Mouse (Mus musculus) erythroid progenitor cell, adult 5-6 weeks (primary cell): ENCODE results near the gene Dars. TPM values are rescaled to one million over a fixed set of nuclear protein-coding genes. Genes with fewer than 3 reads are reported as not detected.

Experiments
- ATAC-seq: replicated peaks from 2 replicates; pipeline ENCODE4 v1.8.0; 2016; ENCODE audit warnings: moderate number of reproducible peaks, mild to moderate bottlenecking, moderate TSS enrichment, inconsistent platforms; ENCODE audit not compliant: poor library complexity, low FRiP score, severe bottlenecking
- total RNA-seq, 2 experiments: library from RNA; stranded (forward) in 1 of 2; stranded (reverse) in 1 of 2; fragments of 150-400 nt in 1 of 2; fragments of 186-747, 209-891 nt in 1 of 2; gene quantifications; 2 replicates each; pipeline versions ENCODE4 v1.2.3 to v1.2.4; 2015 to 2017; ENCODE audit warnings: low replicate concordance in 2 of 2

The Dars gene
- total RNA-seq, 2 experiments from 2014 or later, result 42.2 to 66.7 TPM

DNA sequence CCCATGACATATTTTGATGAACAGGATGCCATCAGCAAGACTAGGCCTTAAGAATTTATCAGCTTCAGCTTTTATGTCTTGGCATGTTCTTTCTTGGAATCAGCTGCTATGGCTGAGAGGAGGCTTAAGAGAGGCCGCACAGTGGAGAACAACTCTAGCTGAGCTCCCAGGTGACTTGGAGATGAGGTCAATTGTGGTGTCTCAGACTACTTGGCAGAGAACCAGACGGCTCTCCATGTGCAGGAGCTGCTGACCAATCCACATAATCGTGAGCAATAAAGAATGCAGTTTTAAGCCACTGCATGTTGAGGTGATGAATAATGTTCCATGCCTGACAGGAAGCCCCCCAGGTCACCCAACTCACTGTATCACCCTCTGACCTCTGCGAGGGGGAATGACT is 18.4 kb upstream of the Dars start:
- ATAC-seq, result no peak

DNA sequence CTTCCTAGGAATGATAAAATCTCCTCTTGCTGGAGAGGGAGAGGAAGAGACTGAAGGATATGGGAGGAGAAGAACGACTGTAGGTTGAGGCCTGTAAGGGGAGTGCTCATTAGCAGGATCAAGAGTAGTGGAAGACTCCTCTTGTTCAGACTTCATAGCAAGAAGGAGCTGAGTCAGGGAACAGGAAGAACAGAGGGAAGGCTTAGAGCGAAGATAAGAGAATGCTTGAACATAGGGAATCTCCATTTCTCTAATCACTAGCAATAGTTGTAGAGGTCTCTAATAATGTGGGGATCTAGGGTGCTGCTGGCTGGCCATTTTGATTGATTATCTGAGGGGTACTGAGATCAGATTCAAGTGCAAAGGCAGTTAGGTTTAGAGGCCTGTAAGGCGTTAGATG is 7.8 kb upstream of the Dars start:
- ATAC-seq, result no peak

DNA sequence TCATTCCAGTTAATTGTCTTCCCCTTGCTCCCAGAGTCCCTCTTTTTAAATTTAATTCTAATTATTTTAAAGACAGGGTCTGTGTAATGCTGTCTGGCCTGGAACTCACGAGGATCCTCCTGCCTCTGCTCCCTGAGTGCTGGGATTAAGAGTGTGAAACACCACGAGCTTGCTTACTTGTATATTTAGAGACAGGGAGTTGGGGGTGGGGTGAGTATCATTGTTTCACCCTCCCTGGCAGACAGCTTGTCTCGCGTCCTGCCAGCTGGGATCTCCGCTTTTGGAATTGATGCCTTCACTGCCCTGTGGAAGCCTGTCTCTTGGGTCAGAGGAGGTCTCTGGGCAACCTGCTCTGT is 343 bp upstream of the Dars start:
- ATAC-seq, result peak; percentile 52

DNA sequence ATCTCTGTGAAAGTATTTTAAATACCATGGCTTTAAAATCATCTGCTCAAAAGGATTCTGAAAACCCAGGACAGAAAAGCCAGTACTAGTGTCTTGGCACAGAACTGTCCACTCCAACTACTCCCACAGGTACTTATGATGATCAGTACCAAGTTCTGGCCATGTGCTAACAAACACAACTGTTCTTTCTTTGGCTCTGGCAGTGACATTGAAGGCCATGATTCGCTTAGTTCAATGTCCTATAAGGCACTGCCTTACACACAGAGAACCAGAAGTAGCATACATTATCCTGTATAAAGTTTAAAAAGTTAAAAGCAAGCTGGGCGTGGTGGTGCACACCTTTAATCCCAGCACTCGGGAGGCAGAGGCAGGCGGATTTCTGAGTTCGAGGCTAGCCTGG is 6.0 kb downstream of the Dars start:
- ATAC-seq, result no peak

DNA sequence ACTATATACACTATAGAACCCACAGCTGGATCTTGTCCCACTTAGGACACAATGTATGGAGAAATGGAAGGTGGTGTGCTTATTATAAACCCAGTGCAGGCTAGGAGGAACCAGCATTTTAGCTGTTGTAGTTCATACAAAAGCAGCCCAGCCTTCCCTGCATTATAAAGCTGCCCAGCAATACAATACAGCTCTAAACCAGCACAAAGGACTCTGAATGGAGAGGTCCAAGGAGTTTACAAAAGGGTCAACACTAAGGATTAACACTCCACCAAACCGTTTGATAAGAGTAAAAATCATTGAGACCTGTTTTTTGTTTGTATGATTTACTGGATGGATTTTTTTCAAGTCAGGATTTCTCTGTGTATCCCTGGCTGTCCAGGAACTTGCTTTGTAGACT is 10.3 kb downstream of the Dars start:
- ATAC-seq, result no peak

DNA sequence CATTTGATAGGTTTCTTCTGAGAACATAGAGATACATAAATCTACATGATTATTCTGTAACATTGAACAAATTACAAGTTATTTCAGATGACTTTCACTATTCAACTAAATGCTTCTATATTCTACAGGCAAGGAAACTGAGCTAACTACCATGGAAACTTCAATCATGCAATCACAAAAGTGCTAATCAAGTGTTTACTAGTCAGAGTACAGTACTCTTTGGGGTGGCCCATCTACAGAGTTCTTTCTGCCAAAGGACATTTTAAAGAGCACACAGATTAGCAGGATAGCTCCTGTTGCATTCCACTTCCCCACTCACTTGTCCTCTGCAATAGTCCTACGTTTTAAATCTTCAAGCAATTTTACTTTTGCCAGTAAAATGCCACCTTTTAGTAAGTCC is 11.5 kb downstream of the Dars start:
- no peak for ATAC-seq

DNA sequence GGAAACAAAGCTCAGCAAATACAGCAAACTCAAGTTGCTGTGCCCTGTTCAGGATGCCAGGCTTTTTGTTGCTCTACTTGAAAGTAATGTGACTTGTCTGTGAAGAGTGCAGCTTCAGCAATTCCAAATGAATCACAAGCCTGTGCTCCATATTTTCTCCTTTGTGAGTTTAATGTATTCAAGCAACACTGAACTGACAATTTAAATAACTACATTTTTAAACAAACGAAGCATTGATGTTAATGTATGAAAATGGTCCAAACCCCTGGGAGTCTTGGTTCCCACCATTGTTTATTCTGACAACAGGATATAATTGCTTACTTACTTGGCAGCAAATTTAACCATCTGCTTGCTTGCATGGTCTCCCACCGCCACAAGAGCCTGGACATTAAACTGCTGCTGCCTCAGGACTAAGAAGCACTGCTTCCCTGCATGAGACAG is 12.1 kb downstream of the Dars start:
- ATAC-seq, result no peak

DNA sequence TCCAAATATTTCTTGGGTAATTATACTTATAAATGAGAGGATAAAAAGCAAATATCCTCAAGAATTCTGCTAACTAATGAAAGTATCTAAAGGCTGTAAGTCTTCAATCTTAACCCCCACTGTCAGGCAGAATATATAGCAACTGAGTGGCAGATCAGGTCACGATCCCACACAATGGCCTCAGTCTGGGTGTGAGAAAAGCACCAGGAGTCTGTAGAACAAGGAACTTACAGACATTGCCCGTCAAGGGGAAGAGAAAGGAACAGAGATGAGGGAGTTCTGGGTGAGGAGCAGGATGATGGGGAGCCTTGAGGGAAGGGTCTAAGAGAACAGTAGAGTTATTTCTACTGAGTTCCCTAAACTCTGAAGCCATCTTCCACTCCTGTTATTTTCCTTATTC is 16.2 kb downstream of the Dars start:
- no peak for ATAC-seq

DNA sequence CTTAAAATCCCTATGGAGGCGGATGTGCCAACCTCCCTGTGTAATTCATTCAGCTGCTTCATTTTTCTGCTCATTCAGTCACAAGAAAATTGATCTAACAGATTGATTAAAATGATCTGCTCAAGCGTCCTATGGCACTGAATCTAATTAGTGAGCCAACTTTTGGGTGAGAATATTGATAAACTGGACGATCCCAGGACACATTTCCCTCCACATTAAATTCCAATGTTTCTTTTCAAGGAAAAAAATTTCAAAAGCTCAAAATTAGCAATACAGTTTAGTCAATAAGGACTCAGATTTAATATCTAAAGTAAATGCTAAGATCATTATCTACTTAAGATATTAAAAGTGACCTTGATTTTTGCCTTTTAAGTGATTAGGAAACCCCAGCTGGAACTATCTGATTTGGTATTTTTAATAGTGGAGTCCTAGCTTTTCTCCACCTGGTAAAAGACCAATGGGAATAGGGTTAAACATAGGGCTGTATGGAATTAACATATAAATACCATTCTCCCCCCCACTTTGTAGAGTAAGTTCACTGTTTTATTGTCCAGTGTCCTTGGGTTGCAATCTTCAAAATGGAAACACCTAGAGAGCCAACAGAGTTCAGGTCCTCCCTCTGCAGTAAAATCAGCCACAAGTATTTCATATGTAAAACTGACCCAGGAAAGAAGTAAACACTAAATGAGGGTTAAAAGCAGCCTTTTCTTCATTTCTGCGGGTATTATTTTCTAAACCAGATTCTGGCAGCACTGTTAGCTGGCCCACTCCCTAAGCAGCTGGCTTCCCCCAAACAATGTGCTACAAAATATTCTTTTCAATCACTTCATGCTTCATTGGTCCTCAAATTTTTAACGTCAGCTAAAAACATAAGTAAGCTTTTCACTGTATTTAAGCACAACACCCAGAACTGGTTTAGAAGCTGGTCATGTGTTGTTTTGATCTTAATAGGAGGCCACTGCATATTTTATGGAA is 16.9 kb downstream of the Dars start:
- ATAC-seq, result no peak

DNA sequence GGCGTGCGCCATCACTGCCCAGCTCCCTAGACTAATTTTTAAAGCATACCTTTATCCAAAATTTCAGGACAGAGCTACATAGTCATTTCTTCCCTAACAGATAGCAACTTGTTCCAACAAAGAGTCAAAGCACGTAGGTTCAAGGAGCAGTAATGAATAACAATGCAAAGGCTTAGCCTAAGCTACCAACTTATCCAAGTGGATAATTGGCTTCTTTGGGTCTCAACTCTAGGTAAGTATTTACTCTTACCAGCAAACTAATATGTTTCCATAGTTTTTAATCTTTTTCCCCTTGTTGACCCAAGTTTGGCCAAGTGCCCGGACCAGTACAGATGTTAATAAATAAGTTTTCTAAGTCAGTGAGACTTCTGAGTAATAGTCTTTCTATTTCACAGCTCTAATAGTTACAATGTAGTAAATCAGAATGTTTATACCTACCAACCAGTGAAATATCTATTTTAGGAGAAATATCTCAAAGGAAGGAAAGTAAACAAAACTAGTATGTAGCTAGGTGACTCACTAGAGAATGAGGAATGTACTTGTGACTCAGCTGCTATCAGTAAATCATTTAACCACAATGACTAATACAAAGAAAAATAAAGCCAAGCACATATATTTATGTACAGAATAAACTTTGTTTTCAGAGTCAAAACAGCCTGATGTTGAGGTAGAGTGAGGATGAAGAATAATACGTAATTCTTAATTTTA is 18.3 kb downstream of the Dars start:
- no peak for ATAC-seq

DNA sequence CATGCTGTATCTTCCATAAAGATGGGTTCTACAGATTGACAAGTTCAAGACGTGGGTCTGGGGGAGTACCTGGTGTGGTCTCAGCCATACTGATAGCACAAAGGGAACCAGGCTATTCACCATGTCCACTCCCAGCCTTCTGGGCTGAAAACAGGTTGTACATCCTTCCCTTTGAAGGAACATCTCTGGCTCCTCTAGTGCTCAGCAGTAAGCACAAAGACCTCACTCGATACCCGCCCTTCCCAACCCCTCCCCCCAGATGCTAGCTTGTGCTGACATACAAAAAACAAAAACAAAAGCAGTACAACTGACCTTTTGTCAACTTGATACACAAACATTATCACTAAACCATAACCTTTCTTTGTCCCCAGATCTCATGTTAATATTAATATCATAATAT is 22.5 kb downstream of the Dars start:
- ATAC-seq, result no peak

DNA sequence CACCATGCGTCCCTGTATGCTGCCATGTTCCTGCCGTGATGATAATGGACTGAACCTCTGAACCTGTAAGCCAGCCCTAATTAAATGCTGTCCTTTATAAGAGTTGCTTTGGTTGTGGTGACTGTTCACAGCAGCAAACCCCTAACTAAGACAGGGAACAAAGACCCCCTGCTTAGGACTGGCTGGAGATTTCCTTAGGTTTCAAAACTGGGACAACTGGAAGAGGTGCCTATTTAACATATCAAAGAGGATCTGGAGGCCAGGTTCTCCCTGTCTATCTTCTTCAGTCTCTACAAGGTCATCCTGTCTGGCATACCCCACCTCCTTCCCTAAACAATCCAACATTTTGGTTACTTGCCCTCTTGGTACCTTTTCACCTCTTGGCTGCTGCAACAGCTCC is 24.8 kb downstream of the Dars start:
- no peak for ATAC-seq

DNA sequence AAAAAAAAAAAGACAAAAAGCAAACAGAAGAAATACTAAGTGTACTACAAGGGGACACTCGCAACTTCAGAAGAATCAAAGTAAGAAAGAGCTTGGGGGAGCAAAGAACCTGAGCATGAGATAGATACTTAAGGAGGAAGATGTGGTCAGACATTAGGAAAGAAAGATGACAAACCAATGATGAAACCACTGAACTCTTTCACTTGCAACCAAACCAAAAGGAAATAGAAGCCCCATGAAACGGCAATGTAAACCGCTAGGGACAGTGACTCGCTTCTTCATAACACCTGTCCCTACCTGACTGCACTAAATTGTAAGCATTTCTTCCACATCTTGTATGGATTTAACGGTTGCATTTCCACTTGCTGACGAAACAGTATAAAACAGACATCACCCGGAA is 30.7 kb downstream of the Dars start:
- ATAC-seq, result no peak

DNA sequence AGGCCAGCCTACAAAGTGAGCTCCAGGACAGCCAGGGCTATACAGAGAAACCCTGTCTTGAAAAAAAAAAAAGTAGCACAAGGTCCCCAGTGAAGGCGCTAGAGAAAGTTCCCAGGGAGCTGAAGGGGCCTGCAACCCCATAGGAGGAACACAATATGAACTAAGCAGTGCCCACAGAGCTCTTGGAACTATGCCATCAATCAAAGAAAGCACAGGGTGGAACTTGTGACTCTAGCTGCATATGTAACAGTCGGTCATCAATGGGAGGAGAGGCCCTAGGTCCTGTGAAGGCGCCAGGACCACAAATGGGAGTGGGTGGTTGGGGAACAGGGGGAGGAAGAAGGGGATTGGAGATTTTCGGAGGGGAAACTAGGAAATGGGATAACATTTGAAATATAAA is 40.3 kb downstream of the Dars start:
- ATAC-seq, result no peak

DNA sequence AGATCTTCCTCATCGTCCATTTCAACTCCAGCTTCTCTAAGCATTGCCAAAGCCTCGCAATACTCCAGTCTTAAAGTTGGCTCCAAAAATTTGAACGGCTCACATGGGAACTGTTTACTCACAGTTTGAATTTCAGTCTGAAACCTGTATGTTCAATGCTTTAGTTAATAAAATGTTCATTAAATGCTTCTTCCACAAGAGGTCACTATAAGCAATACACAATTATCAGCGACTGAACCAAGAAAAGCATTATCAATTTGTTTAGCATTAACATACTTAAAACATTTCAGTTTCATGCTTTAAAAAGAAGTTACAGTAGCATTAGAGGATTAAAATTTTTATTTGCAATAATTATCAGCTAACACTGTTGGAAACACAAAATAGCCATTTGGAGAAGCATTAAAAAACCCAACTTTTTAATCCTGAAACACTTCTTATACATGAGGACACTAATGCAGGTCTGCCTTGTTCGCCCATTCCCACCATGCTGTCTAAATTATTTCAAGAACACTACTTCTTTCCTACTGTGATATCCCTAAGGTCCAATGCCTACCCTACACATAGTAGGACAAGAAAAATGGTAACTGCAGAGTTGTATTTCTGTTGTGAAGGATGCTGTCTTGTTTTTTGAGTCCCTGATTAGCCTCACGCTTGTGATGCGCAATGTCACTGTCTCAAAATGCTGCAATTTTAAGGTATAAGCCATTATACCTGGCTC is 44.9 kb downstream of the Dars start:
- no peak for ATAC-seq

DNA sequence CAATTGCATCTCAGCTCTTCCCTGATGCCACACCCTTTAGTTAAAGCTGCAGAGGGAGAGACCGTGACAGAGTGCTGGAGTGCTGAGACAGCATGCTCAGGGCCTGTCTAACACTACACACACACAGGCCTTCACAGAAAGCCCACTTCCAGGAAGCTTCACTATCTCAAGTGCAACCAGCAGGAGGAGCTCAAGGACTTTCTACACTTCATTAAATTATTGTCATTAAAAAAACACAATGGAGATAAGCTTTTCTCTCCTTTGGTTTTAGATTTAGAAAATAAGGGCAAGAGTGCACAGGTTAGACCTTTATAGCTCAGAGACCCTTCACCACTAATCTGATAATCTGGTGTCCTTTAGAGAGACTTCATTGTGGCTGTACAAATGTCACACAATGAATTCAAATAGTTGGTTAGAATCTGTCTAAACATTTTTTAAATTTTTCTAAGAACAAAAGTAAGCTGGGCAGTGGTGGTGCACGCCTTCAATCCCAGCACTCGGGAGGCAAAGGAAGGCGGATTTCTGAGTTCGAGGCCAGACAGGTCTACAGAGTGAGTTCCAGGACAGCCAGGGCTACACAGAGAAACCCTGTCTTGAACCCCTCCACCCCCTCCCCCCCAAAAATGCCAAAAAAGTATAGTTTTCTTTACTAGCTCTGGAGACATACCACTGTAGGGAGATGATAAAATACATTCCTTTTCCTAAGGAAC is 48.3 kb downstream of the Dars start:
- ATAC-seq, result peak; percentile 65

DNA sequence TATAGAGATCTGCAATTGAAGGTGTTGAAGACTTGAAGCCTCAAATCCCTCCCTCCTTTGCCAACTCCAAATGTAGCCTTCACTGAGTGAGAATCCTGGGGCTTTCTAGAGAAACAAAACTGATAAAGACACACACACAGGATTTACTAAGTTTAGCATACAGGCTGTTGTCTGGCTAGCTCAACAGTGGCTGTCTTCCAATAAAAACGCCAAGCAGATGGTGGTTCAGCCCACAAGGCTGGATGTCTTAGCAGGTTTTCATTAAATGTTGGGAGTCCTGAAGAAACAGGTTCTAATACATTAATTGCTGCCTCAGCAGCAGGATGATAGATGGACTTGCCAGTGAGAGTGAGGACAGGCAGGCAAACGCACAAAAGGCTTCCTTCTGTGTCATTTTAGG is 56.6 kb downstream of the Dars start:
- no peak for ATAC-seq

DNA sequence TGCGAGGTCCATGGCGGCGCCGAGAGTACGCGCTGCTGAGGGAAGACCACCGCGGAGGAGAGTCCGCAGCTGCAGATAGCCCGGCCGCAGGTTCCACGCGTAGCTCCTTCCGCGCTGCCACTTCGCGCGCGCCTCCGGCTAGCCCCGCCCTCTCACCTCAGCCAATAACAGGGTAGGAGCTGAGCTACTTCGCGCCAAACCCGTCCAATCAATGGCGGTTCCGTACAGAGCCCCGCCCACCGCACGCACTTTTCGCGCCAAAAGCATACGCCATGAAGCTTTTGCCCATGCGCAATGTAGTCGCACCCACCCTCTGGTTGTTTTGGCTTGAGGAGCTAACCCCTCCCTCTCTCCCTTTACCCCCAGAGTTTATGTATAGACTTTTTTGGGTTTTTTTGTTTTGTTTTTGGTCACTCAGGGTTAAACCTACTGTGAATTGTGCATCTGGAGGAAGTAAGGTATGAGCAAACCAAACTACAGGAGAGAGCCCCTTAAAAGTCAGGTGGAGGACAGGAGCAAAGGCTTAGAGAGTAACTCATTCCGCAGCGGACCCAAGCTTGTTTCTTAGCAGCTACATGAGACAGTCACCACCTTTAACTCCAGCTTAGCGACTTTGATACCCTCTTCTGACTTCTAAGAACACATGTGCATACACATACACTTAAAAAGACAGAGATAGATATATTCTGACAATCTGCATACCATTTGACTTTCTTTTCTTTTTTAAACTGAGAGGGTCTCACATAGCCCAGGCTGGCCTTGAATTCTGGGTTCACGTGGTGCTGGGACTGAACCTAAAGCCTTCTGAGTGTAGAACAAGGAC is 57.4 kb downstream of the Dars start, which contains the start of gene Mcm6:
Gene Mcm6 (minus strand): TSS at position 111 of the 823 bp plus-strand sequence.
- ATAC-seq, result peak; percentile 89

DNA sequence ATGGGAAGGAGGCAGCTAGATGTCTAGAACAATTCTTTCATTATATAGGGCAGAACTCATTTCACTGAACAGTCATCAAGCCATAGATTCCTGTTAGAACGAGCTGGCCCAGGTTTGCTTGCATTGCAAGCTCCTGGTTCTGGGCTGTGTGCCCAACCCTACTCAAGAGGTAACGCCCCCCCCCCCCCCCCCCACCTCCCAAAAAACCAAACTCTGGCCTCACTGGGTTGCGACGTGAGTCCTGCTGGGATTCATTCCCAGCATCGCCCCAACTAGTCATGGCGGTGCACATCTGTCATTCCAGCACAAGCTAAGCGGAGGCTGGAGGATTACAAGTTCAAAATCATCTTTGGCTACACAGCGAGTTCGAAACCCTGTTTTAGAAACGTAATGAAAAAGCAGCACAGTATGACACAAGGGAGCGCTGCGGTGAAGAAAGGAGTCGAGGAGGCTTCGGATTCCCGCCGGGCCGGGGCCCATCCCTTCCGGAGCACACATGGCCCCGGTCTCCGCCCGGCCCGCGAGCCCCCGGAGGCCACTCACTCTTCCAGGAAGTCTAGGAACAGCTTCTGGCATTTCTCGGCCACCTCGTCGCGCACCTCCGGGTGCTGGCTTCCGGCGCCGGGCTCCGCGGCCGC is 58.1 kb downstream of the Dars start:
- no peak for ATAC-seq
